Mouse (Mus musculus) gastrocnemius, postnatal 14 days (tissue): ENCODE results near the gene Gja6. TPM values are rescaled to one million over a fixed set of nuclear protein-coding genes. Genes with fewer than 3 reads are reported as not detected.

Experiments
- DNase-seq: peaks from one replicate; pipeline ENCODE4 v3.0.0; 2021; ENCODE audit warnings: mixed read lengths
- intact Hi-C: fragments of 180-260 bp; cut with DNase I; formaldehyde crosslinking; loops from one replicate; pipeline ENCODE4 v1.15.1; 2025; ENCODE audit warnings: low total_unique reads
- long read RNA-seq, 2 experiments: library from polyadenylated mRNA; stranded (forward); transcript quantifications; one replicate each; pipeline ENCODE4 v2.0.0; 2021
- total RNA-seq, 2 experiments: library from RNA; stranded (reverse); gene quantifications; 2 replicates each; pipeline ENCODE4 v1.2.3; 2021

Gene Gja6
- under 1 TPM in 1 of 2 experiments, not detected in 1; 0.11 TPM for total RNA-seq
- long read RNA-seq, experiment 1, result 0 reads
- long read RNA-seq, experiment 2, result 0 reads

DNA sequence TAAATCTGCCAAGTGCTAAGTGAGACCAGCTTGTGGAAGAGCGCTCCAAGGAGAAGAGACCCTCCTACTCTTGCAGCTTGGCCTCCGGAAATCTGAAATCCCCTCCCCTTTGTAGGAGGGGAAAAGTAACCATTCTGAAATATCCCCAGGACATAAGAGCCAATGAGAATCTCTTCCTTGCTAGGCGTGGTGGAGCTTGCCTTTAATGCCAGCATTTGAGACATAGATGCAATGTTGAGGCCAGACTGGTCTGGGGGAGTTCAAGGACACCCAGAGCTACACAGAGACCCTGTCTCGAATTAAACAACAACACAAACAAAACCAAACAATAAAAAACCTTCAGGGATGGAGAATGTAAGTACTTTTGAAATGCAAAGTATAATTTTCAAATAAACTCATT is at the start of gene Gja6:
Gene Gja6, minus strand, starts transcription at position 101 of the 400 bp plus-strand sequence.
- intact Hi-C loops, result no loop called here

DNA sequence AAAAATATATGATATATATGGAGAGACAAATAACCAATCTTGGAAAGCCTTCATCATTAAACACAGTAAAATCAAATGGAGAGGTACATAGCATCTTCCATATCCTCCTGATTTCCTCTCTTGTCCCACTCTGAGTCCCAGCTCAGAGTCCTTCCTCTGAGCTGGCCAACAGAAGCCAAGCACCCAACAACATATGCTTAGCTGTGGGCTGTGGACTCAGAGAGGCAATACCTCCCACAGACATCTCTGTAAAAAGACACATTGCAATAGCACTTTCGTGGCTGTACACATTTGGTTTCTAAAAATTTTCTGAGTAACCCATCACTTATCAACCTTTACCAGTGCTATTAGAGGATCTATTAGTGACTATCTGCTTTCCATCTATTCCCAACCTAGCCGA is 42.7 kb upstream of the Gja6 start:
- DNase-seq, result no peak
- intact Hi-C loops, result no loop called here

More for the DNA sequence above, at the start of gene Gja6:
- no peak for DNase-seq

DNA sequence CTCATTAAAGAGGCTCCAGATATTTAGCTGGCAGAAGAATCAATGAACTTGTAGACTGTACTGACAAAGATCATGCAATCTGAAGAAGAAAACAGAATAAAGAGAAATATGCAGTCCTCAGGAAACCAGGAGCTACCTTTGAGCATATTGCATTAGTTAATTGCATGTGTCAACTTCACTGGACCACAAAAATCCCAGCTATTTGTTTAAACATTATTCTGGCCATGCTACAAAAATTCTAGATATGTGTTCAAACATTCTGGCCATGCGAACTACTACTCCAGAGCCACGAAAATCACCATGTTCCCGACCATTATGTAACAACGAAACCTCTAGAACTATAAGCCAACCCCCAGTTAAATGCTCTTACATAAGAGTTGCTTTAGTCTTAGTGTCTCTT is 37.9 kb upstream of the Gja6 start:
- no peak for DNase-seq
- intact Hi-C loops, result no loop called here

DNA sequence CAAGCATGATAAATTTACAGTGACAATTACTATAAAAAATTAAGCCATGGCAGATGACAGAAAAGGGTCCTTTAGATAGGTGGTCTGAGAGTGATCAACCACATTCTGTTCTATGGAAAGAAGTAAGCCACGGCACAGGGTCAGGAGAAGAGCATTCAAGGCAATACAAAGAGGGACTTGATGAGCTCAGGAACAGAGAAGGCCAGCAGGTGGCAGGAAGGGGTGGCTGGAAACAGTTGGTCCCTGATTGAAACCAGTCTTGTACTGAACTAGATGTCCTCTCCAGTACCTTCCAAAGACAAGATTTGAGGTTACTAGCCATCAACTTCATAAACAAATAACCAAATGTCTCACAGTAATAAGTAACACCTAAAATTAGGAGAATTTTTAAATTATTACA is 28.7 kb upstream of the Gja6 start:
- DNase-seq, result no peak
- intact Hi-C loops, result no loop called here

DNA sequence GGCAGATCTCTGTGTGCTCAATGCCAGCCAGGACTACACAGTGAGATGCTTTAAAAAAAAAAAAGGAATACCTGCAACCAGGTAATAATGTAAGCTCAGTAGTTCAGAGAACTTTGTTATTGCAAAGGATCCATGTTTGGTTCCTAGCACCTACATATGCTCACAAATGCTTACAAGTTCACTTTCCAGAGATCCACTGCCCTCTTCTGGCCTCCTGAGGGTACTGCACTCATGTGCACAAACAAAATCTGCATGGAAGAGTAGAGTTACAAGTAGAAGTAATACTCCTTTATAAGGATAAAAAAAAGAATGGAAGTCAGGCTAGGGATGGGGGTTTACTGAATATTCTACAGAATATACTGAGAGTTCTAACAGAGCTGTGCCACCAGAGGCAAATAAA is 23.8 kb upstream of the Gja6 start:
- DNase-seq, result no peak
- intact Hi-C loops, result no loop called here

DNA sequence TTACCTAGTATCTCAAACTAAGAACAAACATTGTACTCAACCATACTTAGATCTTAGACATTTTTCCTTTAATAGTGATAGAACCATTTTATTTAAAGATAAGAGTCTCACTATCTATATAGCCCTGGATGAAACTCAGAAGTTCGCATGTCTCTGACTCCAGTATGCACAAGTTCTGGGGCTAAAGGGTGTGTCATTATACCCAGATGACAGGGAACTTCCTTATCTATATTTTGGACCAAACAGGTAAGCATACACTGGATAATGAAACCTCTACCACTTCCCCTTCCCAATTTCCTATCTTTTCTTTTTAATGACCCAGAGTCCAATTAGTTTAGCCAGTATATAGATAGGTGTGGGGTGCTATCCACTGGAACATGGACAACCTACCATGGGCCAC is 22.0 kb upstream of the Gja6 start:
- intact Hi-C loops, result no loop called here
- no peak for DNase-seq

DNA sequence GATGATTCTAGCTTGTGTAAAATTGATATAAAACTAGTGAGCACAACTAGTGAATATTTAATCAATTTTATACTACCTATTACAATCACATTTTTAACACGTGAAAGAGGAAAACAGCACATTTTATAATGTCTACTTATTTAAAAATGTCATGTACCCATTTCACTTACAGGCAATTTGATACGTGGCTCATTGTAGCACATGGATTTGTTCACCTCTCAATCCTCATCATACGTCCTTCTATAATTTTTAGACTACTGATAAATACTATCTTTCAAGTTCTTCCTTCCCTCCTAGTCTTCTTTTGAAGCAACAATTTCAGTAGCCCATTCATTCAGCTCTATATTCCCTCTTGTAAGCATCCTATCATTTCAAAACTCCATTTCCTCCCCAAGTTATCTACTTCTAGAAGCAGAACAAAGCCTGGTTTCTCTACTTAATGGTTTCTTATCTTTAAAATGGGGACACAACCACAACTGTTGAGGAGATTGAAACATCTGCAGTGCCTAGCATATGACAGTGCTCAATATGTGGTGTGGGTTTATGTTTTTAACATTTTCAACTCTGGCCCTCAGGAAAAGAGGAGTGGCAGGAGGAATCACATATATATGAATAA is 12.3 kb upstream of the Gja6 start:
- no peak for DNase-seq
- intact Hi-C loops, result no loop called here

DNA sequence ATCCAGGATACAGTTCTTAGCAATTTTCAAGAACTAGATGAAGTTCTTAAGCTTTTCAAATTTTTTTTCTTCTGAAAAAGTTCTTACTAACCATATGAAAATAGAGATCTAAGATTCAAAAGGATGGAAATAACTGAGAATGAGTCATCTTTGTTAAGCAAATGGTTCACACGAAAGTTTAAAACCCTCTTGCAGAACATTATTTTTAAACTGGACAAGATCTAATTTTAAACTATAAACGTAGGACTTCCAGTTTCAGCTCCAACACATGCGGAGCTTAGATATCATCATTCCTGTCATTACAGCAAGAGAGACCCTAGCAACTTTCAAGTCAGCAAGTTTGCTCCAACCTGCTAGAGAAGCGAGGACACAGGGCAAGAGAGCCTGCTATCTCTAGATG is 375 bp downstream of the Gja6 start:
- no peak for DNase-seq
- intact Hi-C loops, result no loop called here

DNA sequence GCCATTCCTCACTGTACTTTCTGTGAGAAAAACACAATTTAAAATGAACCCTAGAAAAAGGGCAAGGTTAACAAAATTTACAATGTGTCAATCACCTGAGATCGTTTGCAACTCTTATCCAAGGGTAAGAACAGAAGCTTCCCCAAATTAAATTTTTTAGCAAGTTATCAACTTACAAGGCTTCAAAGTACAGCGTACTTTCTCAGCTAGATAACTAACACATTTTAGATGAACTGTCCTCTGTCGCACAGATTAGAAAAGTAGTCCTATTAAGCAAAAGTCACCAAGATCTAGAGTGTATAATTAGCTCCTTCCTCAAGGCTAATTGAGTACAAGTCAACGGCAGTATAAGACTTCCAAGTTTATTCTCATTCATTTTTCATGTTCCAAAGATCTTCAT is 939 bp downstream of the Gja6 start:
- intact Hi-C loops, result no loop called here
- DNase-seq, result no peak

DNA sequence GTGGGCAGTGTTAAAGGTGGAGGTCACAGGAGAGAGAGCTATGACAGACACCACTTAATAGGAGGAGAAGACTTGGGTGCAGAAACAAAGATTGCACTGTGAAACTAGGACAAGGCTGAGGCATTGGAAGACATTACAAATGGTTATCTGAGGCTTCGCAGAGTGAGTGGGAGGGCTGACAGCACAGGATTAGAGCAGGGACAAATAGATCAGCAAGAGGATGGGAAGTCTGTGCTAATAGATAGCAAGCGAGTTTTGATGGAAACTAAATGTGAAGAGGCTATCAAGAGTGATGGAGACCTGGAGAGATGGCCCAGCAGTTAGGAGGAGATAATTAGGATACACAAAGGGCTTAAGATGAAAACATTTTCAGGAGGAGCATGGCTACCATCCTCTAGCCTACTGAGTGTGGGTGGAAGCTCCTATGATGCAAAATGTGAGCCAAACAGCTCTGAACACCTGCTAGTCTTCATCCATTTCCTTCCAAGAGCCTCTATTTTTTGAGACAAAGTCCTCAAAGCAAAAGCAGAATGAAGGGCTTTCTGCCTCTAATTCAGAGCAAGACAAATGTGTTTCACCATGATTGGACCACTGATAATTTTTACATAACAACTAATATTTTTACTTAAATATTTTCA is 1.7 kb downstream of the Gja6 start:
- intact Hi-C loops, result no loop called here
- DNase-seq, result no peak

DNA sequence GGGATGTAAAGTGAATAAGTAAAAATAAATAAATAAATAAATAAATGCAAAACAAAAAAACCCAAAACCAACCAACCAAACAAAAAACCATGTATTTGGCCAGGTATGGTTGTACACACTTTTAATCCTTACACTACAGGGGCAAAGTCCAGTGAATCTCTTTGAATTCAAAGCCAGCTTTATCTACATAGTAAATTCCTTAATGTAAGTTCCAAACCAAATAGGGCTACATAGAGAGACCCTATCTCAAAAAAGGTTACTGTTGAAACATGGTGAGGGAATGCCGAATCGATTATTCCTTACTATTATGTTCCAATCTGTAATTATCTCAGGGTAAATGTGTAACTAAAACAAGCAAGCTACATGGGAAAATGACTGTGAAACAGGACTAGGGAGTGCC is 5.7 kb downstream of the Gja6 start:
- intact Hi-C loops, result no loop called here
- no peak for DNase-seq

DNA sequence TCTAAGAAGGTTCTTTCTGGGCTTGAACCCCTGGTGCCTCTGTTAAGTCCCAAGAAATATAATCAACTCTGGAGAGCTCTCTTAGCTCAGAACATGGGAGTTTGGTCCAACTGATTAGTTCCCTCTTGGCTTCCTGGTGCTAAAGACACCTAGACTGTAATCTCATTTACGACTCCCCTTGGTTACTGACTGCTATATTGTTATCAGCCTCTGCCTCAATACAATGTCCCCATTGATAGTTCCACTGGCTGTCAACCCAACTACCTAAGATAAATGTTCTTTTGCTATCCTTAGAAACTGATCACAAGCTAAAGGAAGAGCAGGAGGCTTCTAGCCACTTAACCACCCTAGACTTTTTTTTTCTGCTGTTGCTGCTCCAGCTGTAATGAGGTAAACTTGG is 14.8 kb downstream of the Gja6 start:
- no peak for DNase-seq
- intact Hi-C loops, result no loop called here

DNA sequence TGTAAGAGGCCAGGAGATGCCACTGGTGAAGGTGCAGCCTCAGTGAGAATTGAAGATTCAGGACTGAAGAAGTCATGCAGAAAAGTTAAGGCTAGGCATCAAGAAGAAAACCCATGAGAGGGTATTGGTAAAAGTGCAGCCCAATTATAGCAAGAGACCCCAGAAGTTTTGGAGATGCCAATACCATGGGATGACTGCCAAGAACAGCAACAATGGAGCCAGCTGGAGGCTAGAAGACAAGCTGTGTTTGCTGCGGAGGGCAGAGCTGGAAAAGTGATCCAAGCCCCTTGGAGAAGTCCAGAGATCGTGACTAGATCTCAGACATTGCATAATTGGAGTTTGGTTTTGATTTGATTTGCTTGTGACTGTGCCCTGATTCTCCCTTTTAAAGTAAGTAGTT is 20.6 kb downstream of the Gja6 start:
- DNase-seq, result no peak
- intact Hi-C loops, result no loop called here

DNA sequence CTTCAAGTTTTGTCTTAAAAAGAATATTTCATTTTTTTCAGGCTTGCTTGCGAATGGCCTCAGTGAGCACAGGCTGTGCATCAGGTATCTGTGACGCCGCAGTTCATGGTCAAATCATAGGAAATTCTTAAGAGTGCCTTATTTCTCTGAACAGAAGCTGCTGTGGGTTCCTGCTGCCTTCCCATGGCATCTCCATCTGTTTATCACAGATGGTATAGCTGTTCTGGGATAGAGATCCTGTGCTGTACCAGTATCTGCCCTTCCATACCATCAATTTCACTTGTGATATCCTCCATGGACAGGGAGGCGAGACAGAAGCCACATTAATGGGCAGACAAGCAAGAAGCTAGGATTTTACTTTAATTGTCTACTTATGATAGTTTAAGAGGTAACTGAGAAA is 40.3 kb downstream of the Gja6 start:
- DNase-seq, result no peak
- intact Hi-C loops, result no loop called here

DNA sequence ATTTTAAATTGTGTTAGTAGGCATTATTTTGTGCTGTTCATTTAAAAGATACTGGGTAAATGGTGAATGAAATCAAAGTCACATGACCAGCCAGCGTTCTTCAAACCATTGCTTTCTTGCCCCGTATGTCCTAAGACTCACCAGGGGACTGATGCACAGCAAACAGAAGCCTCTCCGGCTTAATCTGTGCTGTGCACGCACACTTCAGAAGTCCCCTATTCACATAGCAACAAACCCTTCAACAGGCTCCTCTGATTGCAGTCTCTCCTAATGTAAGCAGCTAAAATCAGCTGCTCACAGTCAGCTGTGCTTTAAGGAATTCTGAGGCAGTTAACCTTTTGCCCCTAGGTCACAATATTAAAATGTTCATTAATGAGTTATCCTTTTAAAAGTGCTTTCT is 41.8 kb downstream of the Gja6 start:
- intact Hi-C loops, result no loop called here
- DNase-seq, result no peak

DNA sequence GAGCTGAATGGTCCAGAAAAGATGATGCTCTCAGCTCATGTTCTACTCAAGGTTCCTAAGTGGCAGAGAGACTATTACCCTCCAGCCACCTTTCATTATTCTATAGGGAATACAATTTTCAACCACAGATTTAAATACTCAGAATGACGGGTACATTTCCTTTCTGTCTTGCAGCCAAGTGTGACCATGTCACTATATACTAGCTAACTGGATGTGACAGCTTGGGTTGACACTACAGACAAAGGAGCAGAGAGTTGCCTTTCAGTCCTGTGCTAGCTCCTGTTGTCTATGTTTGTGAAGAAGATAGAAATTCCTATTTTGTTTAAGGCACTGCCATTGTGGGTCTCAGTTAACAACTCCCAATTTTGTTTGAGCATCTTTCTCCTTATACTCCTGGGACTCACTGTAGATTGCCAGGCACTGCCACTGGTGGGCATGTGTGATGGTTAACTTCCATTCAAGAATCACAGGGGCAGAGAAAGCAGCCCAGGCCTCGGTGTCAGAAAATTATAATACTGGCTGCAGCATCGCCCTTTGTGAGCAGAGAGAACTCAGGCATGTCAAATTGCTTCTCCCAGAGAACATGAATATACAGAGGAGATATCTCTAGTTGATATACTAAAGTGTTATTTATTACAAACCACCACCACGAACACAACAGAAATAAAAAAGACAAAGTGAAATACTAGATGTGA is 43.0 kb downstream of the Gja6 start:
- DNase-seq, result no peak
- intact Hi-C loops, result no loop called here

Other genes starting within 250 kb of the Gja6 start
- not detected for gene Ppef1, start 171.3 kb downstream of the Gja6 start, total RNA-seq
- gene Rs1, start 139.0 kb downstream of the Gja6 start, total RNA-seq, result under 1 TPM; 0.08 to 0.09 TPM
- gene Cdkl5, start 87.7 kb upstream of the Gja6 start, total RNA-seq, result 1 to 10 TPM; 1.2 to 1.4 TPM
- gene Scml2, start 210.1 kb upstream of the Gja6 start, total RNA-seq, result under 1 TPM; 0.66 to 0.82 TPM